Mouse (Mus musculus) CH12.LX (cell line): ENCODE measurements at regions not wholly inside any gene's neighbourhood (a gene's known extent, or its start where the extent isn't known, plus 50 kb on each side); places are given as distances from the start of the nearest gene placed in this dataset.

ENCODE experiments used
- DNase-seq: peaks from one replicate; pipeline ENCODE4 v3.0.0-alpha.2; 2013; ENCODE audit errors: extremely low read depth
- H3K27ac ChIP-seq: 2 replicates; pipeline ENCODE4 v1.5.1; 2012; ENCODE audit warnings: low read depth, mild to moderate bottlenecking, control low read depth, moderate library complexity; ENCODE audit not compliant: insufficient read depth
- H3K27me3 ChIP-seq: replicated peaks from 2 replicates; pipeline ENCODE3; 2012; ENCODE audit warnings: inconsistent platforms
- H3K36me3 ChIP-seq, 2 experiments: replicated peaks in 1 of 2; 2 replicates each; pipeline versions ENCODE3 to v1.6.1; 2012; ENCODE audit warnings: inconsistent platforms in 1 of 2, low read length in 1 of 2, mild to moderate bottlenecking in 1 of 2, mixed read lengths in 1 of 2, moderate library complexity in 1 of 2; ENCODE audit not compliant: control insufficient read depth in 1 of 2, insufficient read depth in 1 of 2
- H3K4me1 ChIP-seq, 2 experiments: 2 replicates each; pipeline ENCODE4 v1.6.1; 2012; ENCODE audit warnings: inconsistent platforms in 1 of 2, moderate library complexity in 1 of 2; ENCODE audit not compliant: insufficient read depth in 2 of 2, control insufficient read depth in 1 of 2
- H3K4me2 ChIP-seq: 2 replicates; pipeline ENCODE4 v1.6.1; 2012; ENCODE audit warnings: low read depth, mild to moderate bottlenecking, control low read depth; ENCODE audit not compliant: poor library complexity, insufficient read depth, severe bottlenecking
- H3K4me3 ChIP-seq, 3 experiments: fragments of 150-350 bp in 1 of 3; sonication (generic) in 1 of 3; replicated peaks in 1 of 3; 2 replicates each; pipeline versions ENCODE3 to v1.5.1; 2011 to 2012; ENCODE audit warnings: low read depth in 2 of 3, low read length in 2 of 3, mild to moderate bottlenecking in 2 of 3, moderate library complexity in 2 of 3, control low read depth in 1 of 3, improper control_type of control experiment in 1 of 3, inconsistent platforms in 1 of 3, mixed read lengths in 1 of 3; ENCODE audit not compliant: poor library complexity in 1 of 3
- H3K79me2 ChIP-seq: replicated peaks from 2 replicates; pipeline ENCODE4 v1.6.1; 2012; ENCODE audit warnings: mild to moderate bottlenecking, moderate library complexity; ENCODE audit not compliant: control insufficient read depth, poor library complexity, insufficient read depth, severe bottlenecking; ENCODE audit errors: extremely low read depth
- H3K9ac ChIP-seq: 2 replicates; pipeline ENCODE4 v1.6.1; 2012; ENCODE audit warnings: low read depth, mild to moderate bottlenecking, control low read depth, moderate library complexity; ENCODE audit not compliant: insufficient read depth
- H3K9me3 ChIP-seq: replicated peaks from 2 replicates; pipeline ENCODE3; 2012; ENCODE audit warnings: low read length, inconsistent platforms, mixed read lengths
- BHLHE40 ChIP-seq: IDR thresholded peaks from 2 replicates; pipeline ENCODE4 v1.6.1; 2011; ENCODE audit warnings: mild to moderate bottlenecking, low read depth, low read length, improper control_type of control experiment
- CHD1 ChIP-seq: IDR thresholded peaks from 2 replicates; pipeline ENCODE4 v1.6.1; 2012; ENCODE audit warnings: low read depth, low read length, improper control_type of control experiment, inconsistent platforms
- CTCF ChIP-seq, 2 experiments: IDR thresholded peaks in 1 of 2; conservative IDR thresholded peaks in 1 of 2; 2 replicates each; pipeline ENCODE4 v1.5.1; 2011 to 2012; ENCODE audit warnings: low read depth in 2 of 2, low read length in 2 of 2, improper control_type of control experiment in 1 of 2, inconsistent platforms in 1 of 2, mild to moderate bottlenecking in 1 of 2, moderate library complexity in 1 of 2
- E2F4 ChIP-seq: IDR thresholded peaks from 2 replicates; pipeline ENCODE4 v1.6.1; 2011; ENCODE audit warnings: low read depth, low read length, improper control_type of control experiment; ENCODE audit not compliant: insufficient replicate concordance
- EP300 ChIP-seq: IDR thresholded peaks from 2 replicates; pipeline ENCODE4 v1.6.1; 2011; ENCODE audit warnings: low read length, improper control_type of control experiment
- ETS1 ChIP-seq: conservative IDR thresholded peaks from 2 replicates; pipeline ENCODE4 v1.6.1; 2012; ENCODE audit warnings: low read depth, mild to moderate bottlenecking, inconsistent platforms, low read length, improper control_type of control experiment, moderate library complexity
- GABPA ChIP-seq: IDR thresholded peaks from 2 replicates; pipeline ENCODE4 v1.6.1; 2012; ENCODE audit warnings: low read depth, low read length, improper control_type of control experiment, inconsistent platforms; ENCODE audit not compliant: insufficient replicate concordance
- IRF4 ChIP-seq: IDR thresholded peaks from 2 replicates; pipeline ENCODE4 v1.6.1; 2014; ENCODE audit warnings: low read depth, mild to moderate bottlenecking, inconsistent platforms, low read length, improper control_type of control experiment
- JUND ChIP-seq: conservative IDR thresholded peaks from 2 replicates; pipeline ENCODE4 v1.6.1; 2011; ENCODE audit warnings: low read depth, low read length, improper control_type of control experiment
- MAX ChIP-seq: IDR thresholded peaks from 2 replicates; pipeline ENCODE4 v1.6.1; 2011; ENCODE audit warnings: low read length, improper control_type of control experiment
- MAZ ChIP-seq: IDR thresholded peaks from 2 replicates; pipeline ENCODE4 v1.6.1; 2012; ENCODE audit warnings: low read depth, mild to moderate bottlenecking, inconsistent platforms, low read length, improper control_type of control experiment, moderate library complexity
- MEF2A ChIP-seq: IDR thresholded peaks from 2 replicates; pipeline ENCODE4 v1.6.1; 2014; ENCODE audit warnings: low read depth, mild to moderate bottlenecking, inconsistent platforms, low read length, improper control_type of control experiment, borderline replicate concordance
- MXI1 ChIP-seq: IDR thresholded peaks from 2 replicates; pipeline ENCODE4 v1.6.1; 2011; ENCODE audit warnings: mild to moderate bottlenecking, low read depth, low read length, improper control_type of control experiment
- MYC ChIP-seq: IDR thresholded peaks from 2 replicates; pipeline ENCODE4 v1.6.1; 2011; ENCODE audit warnings: low read depth, mild to moderate bottlenecking, improper control_type of control experiment, low read length
- NELFE ChIP-seq: IDR thresholded peaks from 2 replicates; pipeline ENCODE4 v1.6.1; 2011; ENCODE audit warnings: low read depth, low read length, improper control_type of control experiment
- NRF1 ChIP-seq: IDR thresholded peaks from 2 replicates; pipeline ENCODE4 v1.6.1; 2014; ENCODE audit warnings: low read depth, mild to moderate bottlenecking, inconsistent platforms, low read length, improper control_type of control experiment, moderate library complexity
- POLR2A ChIP-seq: IDR thresholded peaks from 2 replicates; pipeline ENCODE4 v1.6.1; 2011; ENCODE audit warnings: low read depth, mild to moderate bottlenecking, improper control_type of control experiment, low read length
- RCOR1 ChIP-seq: conservative IDR thresholded peaks from 2 replicates; pipeline ENCODE4 v1.6.1; 2012; ENCODE audit warnings: low read depth, mild to moderate bottlenecking, inconsistent platforms, low read length, improper control_type of control experiment
- SIN3A ChIP-seq: IDR thresholded peaks from 2 replicates; pipeline ENCODE4 v1.6.1; 2012; ENCODE audit warnings: low read length, improper control_type of control experiment, inconsistent platforms
- SMC3 ChIP-seq: IDR thresholded peaks from 2 replicates; pipeline ENCODE4 v1.6.1; 2011; ENCODE audit warnings: low read depth, low read length, improper control_type of control experiment
- TBP ChIP-seq: conservative IDR thresholded peaks from 2 replicates; pipeline ENCODE4 v1.6.1; 2011; ENCODE audit warnings: low read depth, low read length, improper control_type of control experiment
- UBTF ChIP-seq: IDR thresholded peaks from 2 replicates; pipeline ENCODE4 v1.6.1; 2012; ENCODE audit warnings: low read depth, mild to moderate bottlenecking, inconsistent platforms, low read length, improper control_type of control experiment, moderate library complexity
- ZC3H11A ChIP-seq: IDR thresholded peaks from 2 replicates; pipeline ENCODE4 v1.6.1; 2012; ENCODE audit warnings: low read depth, mild to moderate bottlenecking, inconsistent platforms, low read length, improper control_type of control experiment
- ZKSCAN1 ChIP-seq: IDR thresholded peaks from 2 replicates; pipeline ENCODE4 v1.6.1; 2012; ENCODE audit warnings: low read depth, inconsistent platforms, low read length, improper control_type of control experiment, borderline replicate concordance
- dilution Hi-C: fragments of 300-500 bp; cut with MboI; formaldehyde crosslinking; loops from 2 replicates; pipeline ENCODE4 v1.14.3; 2020; ENCODE audit warnings: low sequenced_read_pairs; ENCODE audit not compliant: extremely low pct_unique_long_range_greater_than_20kb, extremely low pct_ligation_motif_present
- in situ Hi-C: fragments of 300-500 bp; cut with MboI; formaldehyde crosslinking; loops from 3 replicates; pipeline ENCODE4 v1.14.3; 2019; ENCODE audit warnings: low sequenced_read_pairs, low pct_ligation_motif_present, low pct_unique_long_range_greater_than_20kb, mixed read lengths

DNA sequence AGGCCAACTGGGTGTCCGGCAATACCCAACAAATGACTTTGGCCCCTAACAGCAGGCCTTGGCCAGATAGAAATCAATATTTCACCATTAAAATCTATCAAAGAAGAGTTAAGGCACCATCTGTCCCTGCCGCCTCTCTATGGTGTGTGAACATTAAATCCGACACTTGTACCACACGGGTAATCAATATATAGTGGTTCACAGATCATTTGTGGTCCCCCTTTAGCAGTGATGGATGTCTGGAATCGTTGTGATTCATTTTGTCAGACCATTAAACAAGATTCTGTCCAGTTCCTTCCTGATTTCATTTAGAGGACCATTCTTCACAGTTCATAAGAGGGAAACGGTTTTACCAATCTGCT lies 105.2 kb downstream of the Insig2 start:
- TF ChIP-seq IRF4 (no peak), MYC (no peak), MEF2A (no peak), POLR2A (no peak), EP300 (no peak), MXI1 (no peak), CHD1 (no peak), MAX (no peak), ETS1 (no peak)

DNA sequence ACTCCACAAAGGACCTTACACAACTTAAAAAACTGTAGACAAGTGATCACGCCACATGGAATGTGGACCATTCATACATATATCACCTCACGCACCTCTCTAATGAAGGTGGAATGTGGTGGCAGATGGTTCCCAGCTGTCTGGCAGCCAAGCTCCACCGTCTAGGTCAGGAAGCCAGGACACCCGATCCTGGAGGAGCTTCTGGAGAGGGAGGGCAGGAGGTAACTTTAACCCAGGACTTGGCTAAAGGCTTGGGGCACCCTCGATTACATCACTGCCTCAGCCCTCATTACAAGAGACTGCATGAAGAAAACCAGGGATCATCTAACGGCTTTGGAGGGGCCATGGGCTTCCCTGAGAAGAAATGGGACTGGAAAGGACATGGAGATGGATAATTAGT lies 88.8 kb downstream of the Insig2 start:
- dilution Hi-C loops: no loop called here
- TF ChIP-seq ZC3H11A (no peak), MXI1 (no peak), ETS1 (no peak), RCOR1 (no peak), ZKSCAN1 (no peak), JUND (no peak), CTCF (conservative IDR thresholded peaks at IDR 0.05 in 1 of 2, IDR thresholded peaks at IDR 0.05 in 1 of 2; ENCODE audit: low read depth in 2 of 2, low read length in 2 of 2) (no peak), GABPA (no peak), NRF1 (no peak), MAZ (no peak), TBP (no peak), E2F4 (no peak), MAX (no peak), SMC3 (no peak), SIN3A (no peak), NELFE (no peak), UBTF (no peak), BHLHE40 (no peak), POLR2A (no peak)

More for the DNA sequence above, 105.2 kb downstream of the Insig2 start:
- H3K4me1 ChIP-seq: peaks cover 8 to 19% of the 10 kb centered on the region in 2 experiments
- H3K36me3 ChIP-seq: no peaks in the 10 kb centered on the region
- no peak overlapping the region for H3K4me2 ChIP-seq
- H3K27me3 ChIP-seq: no peaks in the 10 kb centered on the region
- in situ Hi-C loops (no loop called here), dilution Hi-C loops (no loop called here)
- DNase-seq: no peak
- no peak overlapping the region for H3K4me3 ChIP-seq
- H3K79me2 ChIP-seq: no peaks in the 10 kb centered on the region
- H3K9me3 ChIP-seq: no peaks in the 10 kb centered on the region
- no peak overlapping the region for H3K9ac ChIP-seq
- H3K27ac ChIP-seq: no peak overlapping the region

More for the DNA sequence above, 88.8 kb downstream of the Insig2 start:
- in situ Hi-C loops: no loop called here
- Histone ChIP-seq H3K9ac (no peak overlapping the region), H3K79me2 (no peaks in the 10 kb centered on the region), H3K36me3 (no peaks in the 10 kb centered on the region), H3K4me1 (peaks cover 3 to 5% of the 10 kb centered on the region in 2 experiments; a peak in 2 of 4 replicates), H3K9me3 (peaks cover 1% of the 10 kb centered on the region), H3K4me2 (no peak overlapping the region), H3K27me3 (no peaks in the 10 kb centered on the region), H3K27ac (no peak overlapping the region), H3K4me3 (no peak overlapping the region)
- DNase-seq: no peak
